Mouse (Mus musculus): ENCODE measurements around the gene Stac2. TPM values are rescaled to one million over a fixed set of nuclear protein-coding genes. Genes with fewer than 3 reads are reported as not detected.

The Stac2 gene
- polyA plus RNA-seq, 1 experiment from 2014 or later, result 0.86 TPM

DNA sequence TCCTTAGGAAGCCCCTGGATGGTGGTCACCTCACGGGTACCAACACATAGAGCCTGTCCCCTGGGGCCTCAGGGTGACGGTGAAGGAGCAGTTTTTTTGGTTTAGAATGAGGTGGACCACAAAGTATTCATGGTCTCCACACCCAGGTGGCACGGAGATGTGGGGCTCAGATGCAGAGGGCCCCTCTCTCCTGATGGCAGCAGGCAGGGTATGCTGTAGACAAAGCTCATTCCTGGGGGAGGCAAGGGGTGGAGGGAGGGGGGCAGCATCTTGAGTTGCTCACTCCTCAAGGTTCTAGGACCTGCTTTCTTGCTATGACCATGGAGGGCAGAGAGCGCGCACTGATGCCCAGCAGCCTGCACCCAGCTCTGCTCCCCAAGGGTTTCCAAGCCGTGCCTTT lies 51.3 kb downstream of the Stac2 start:
- Histone ChIP-seq H3K27me3 (ENCODE audit: control insufficient read depth, insufficient read depth, low read length) (peaks cover 4% of the 10 kb centered on the region), H3K9me3 (ENCODE audit: control insufficient read depth, low read length) (no peaks in the 10 kb centered on the region), H3K9ac (ENCODE audit: low read length) (no peak overlapping the region; the same call in 1 of the 2 replicates), H3K36me3 (ENCODE audit: control insufficient read depth, insufficient read depth, low read length) (no peaks in the 10 kb centered on the region; the same call in 1 of the 2 replicates), H3K27ac (ENCODE audit: low read depth, low read length) (no peak overlapping the region), H3K4me1 (replicated peaks; ENCODE audit: control insufficient read depth, insufficient read depth, low read length) (peaks cover 18% of the 10 kb centered on the region), H3K4me3 (ENCODE audit: low read depth, low read length) (no peak overlapping the region), H3K4me2 (ENCODE audit: low read depth, low read length, severe bottlenecking) (0 out of 2 replicates have a peak overlapping the region, but pooled peaks have one; percentile 15)
- no peak for ATAC-seq (replicated peaks; ENCODE audit: low FRiP score)
- DNase-seq (ENCODE audit: low spot score), result no peak
- 59% methylated on average over 6 of the region's 6 CpGs for WGBS

GRCm38 (mm10) chr11:98001351-98001824 lies 51.9 kb downstream of the Stac2 start:
- 32% methylated on average over 11 of the region's 11 CpGs for WGBS
- peaks cover 18% of the 10 kb centered on the region for H3K4me1 ChIP-seq (replicated peaks; ENCODE audit: control insufficient read depth, insufficient read depth, low read length)
- peaks cover 4% of the 10 kb centered on the region for H3K27me3 ChIP-seq (ENCODE audit: control insufficient read depth, insufficient read depth, low read length)
- no peaks in the 10 kb centered on the region; the same call in 1 of the 2 replicates for H3K36me3 ChIP-seq (ENCODE audit: control insufficient read depth, insufficient read depth, low read length)
- no peaks in the 10 kb centered on the region for H3K9me3 ChIP-seq (ENCODE audit: control insufficient read depth, low read length)
- no peak overlapping the region for H3K4me3 ChIP-seq (ENCODE audit: low read depth, low read length)
- H3K9ac ChIP-seq (ENCODE audit: low read length), result no peak overlapping the region
- no peak overlapping the region for H3K27ac ChIP-seq (ENCODE audit: low read depth, low read length)
- no peak overlapping the region for H3K4me2 ChIP-seq (ENCODE audit: low read depth, low read length, severe bottlenecking)
- DNase-seq (ENCODE audit: low spot score) (no peak), ATAC-seq (replicated peaks; ENCODE audit: low FRiP score) (no peak)

DNA sequence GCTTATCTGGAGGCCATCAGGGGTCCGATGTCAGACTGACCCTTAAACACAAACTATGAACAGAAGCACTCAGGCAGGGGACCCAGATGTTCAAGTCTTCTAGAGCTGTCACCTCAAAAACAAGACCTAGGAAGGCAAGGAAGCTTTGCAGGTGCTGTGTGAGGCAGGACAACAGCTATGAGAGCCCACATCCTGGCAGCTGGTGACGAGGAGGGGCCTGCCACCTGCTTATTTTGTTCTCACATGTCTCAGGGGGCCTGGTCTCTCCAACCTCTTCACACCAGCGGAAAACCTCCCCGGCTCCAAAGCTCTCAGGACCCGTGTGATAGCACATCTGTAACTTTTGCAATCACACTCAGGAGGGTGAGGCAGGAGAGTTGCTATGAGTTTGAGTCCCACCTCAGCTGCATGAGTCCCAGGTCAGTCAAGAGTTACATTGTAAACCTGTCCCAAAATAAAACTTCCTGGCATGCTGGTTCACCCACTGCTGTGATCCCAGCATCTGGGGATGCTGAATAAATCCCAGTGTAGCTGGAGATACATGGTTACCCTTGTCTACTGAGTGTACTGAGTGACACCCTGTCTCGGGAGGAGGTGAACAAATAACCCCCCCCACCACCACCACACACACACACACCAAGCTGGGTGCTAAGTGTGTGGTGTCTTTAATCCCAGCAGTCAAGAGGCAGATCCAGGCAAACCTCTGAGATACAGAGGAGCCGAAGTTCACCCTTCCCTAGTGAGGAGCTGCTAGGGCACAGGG lies 52.7 kb downstream of the Stac2 start:
- H3K4me3 ChIP-seq (ENCODE audit: low read depth, low read length), result no peak overlapping the region
- H3K9me3 ChIP-seq (ENCODE audit: control insufficient read depth, low read length), result no peaks in the 10 kb centered on the region
- H3K27ac ChIP-seq (ENCODE audit: low read depth, low read length), result no peak overlapping the region
- ATAC-seq (replicated peaks; ENCODE audit: low FRiP score), result no peak
- H3K4me1 ChIP-seq (replicated peaks; ENCODE audit: control insufficient read depth, insufficient read depth, low read length), result peaks cover 18% of the 10 kb centered on the region
- no peak overlapping the region for H3K4me2 ChIP-seq (ENCODE audit: low read depth, low read length, severe bottlenecking)
- no peaks in the 10 kb centered on the region; the same call in 1 of the 2 replicates for H3K36me3 ChIP-seq (ENCODE audit: control insufficient read depth, insufficient read depth, low read length)
- peaks cover 4% of the 10 kb centered on the region for H3K27me3 ChIP-seq (ENCODE audit: control insufficient read depth, insufficient read depth, low read length)
- 54% methylated on average over 7 of the region's 7 CpGs for WGBS
- H3K9ac ChIP-seq (ENCODE audit: low read length), result no peak overlapping the region
- DNase-seq (ENCODE audit: low spot score), result no peak

- H3K9me3 ChIP-seq (ENCODE audit: control insufficient read depth, low read length), result no peaks in the 10 kb centered on the region
- no peak overlapping the region for H3K4me2 ChIP-seq (ENCODE audit: low read depth, low read length, severe bottlenecking)
- H3K27me3 ChIP-seq (ENCODE audit: control insufficient read depth, insufficient read depth, low read length), result peaks cover 4% of the 10 kb centered on the region
- no peak overlapping the region for H3K27ac ChIP-seq (ENCODE audit: low read depth, low read length)
- no peak overlapping the region for H3K4me3 ChIP-seq (ENCODE audit: low read depth, low read length)
- H3K9ac ChIP-seq (ENCODE audit: low read length), result no peak overlapping the region
- peaks cover 20% of the 10 kb centered on the region for H3K4me1 ChIP-seq (replicated peaks; ENCODE audit: control insufficient read depth, insufficient read depth, low read length)
- no peaks in the 10 kb centered on the region; the same call in 1 of the 2 replicates for H3K36me3 ChIP-seq (ENCODE audit: control insufficient read depth, insufficient read depth, low read length)
- no peak for DNase-seq (ENCODE audit: low spot score)
- WGBS, result 73% methylated on average over 5 of the region's 5 CpGs
- ATAC-seq (replicated peaks; ENCODE audit: low FRiP score), result no peak
Observed at GRCm38 (mm10) chr11:97999748-98000147, 53.5 kb downstream of the Stac2 start.

DNA sequence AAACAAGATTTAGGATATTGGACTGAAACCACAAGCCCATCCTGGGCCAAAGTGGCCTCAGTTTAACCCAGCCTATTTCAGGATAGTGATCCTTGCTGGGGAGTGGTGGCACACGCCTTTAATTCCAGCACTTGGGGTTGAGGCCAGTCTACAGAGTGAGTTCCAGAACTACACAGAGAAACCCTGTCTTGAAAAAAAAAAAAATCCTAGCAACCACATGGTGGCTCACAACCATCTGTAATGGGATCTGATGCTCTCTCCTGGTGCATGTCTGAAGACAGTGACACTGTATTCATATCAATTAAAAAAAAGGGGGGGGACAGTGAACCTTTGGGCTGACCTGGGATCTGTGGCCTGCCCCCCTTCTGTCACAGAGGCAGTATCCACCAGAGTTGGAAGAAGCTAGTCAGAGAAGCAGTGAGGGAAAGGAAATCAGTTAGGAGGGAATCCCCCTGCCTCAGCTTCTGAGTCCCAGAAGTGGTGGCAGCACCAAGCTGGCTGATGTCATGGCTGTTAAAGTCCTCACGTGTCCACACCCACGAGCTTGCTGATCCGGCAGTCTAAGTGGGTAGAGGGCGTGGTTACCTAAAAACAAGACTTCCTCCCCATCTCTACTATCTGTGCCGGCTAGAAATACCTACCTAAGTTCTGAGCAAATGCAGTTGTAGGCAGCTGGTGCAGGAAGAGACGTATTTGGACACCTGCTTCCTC lies 54.2 kb downstream of the Stac2 start:
- no peak for ATAC-seq (replicated peaks; ENCODE audit: low FRiP score)
- Histone ChIP-seq H3K36me3 (ENCODE audit: control insufficient read depth, insufficient read depth, low read length) (no peaks in the 10 kb centered on the region), H3K27ac (ENCODE audit: low read depth, low read length) (no peak overlapping the region), H3K4me3 (ENCODE audit: low read depth, low read length) (no peak overlapping the region), H3K4me1 (replicated peaks; ENCODE audit: control insufficient read depth, insufficient read depth, low read length) (peaks cover 20% of the 10 kb centered on the region), H3K9ac (ENCODE audit: low read length) (no peak overlapping the region), H3K4me2 (ENCODE audit: low read depth, low read length, severe bottlenecking) (no peak overlapping the region), H3K9me3 (ENCODE audit: control insufficient read depth, low read length) (no peaks in the 10 kb centered on the region), H3K27me3 (ENCODE audit: control insufficient read depth, insufficient read depth, low read length) (peaks cover 4% of the 10 kb centered on the region)
- 76% methylated on average over 7 of the region's 7 CpGs for WGBS
- no peak for DNase-seq (ENCODE audit: low spot score)

DNA sequence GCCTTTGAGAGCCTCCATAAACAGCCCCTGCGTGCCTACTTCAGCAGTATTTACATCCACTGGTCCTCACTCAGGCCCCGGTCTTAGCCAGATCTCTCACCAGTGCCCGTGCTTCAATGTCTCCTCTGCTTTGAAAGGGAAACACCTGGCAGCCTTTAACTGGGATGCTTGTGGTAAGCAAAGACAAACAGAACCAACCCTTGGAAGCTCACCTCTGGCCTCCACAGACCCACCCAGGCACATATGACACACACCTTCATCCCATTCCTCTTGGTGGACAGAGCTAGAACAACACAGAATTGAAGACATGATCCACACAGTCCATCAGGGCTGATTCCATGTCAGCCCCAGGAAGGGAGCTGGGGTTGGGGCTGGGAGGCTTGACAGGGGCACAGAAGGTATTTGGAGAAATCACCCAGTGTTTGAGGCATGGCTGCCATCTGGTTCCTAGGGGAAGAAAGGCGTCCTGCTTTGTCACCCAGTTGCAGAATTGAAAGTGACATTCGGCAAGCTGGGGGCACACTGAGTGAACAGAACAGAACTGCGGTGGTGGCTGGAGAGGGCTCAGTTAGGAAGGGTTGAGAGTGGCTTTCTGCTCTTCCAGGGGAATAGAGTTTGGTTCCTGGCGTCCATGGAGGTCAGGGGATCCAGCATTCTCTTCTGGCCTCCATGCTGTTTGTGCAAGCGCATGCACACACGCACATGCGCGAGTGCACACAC lies 55.0 kb downstream of the Stac2 start:
- Histone ChIP-seq H3K4me2 (ENCODE audit: low read depth, low read length, severe bottlenecking) (no peak overlapping the region), H3K9me3 (ENCODE audit: control insufficient read depth, low read length) (no peaks in the 10 kb centered on the region), H3K27me3 (ENCODE audit: control insufficient read depth, insufficient read depth, low read length) (peaks cover 4% of the 10 kb centered on the region), H3K9ac (ENCODE audit: low read length) (no peak overlapping the region), H3K4me3 (ENCODE audit: low read depth, low read length) (no peak overlapping the region), H3K36me3 (ENCODE audit: control insufficient read depth, insufficient read depth, low read length) (no peaks in the 10 kb centered on the region), H3K27ac (ENCODE audit: low read depth, low read length) (no peak overlapping the region), H3K4me1 (replicated peaks; ENCODE audit: control insufficient read depth, insufficient read depth, low read length) (peaks cover 17% of the 10 kb centered on the region)
- 88% methylated on average over 11 of the region's 11 CpGs for WGBS
- DNase-seq (ENCODE audit: low spot score) (no peak), ATAC-seq (replicated peaks; ENCODE audit: low FRiP score) (no peak)

DNA sequence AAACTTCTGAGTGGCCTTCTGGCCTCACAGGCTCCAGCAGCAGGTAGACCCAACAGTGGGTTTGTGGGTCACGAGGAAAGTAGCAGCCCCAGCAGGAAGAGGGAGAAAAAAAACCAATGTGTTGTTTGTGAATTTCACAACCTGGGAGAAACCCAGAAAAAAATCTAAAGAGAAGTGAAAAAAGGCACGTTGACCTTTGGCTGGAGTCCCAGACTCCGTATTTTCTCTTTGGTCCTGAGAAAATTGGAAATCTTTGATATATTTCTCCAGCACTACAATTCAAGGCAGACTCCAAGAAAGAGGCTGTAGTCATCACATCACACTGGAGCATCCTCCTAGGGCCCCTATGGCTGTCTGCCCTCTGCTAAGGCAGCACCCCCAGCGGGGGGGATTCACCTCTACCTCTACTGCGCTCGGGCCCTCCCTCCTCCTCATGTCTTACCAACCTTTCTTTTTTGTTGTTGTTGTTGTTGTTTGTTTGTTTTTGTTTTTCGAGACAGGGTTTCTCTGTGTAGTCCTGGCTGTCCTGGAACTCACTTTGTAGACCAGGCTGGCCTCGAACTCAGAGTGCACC lies 55.8 kb downstream of the Stac2 start:
- H3K9ac ChIP-seq (ENCODE audit: low read length), result no peak overlapping the region
- ATAC-seq (replicated peaks; ENCODE audit: low FRiP score), result no peak
- H3K4me3 ChIP-seq (ENCODE audit: low read depth, low read length), result no peak overlapping the region
- peaks cover 4% of the 10 kb centered on the region for H3K27me3 ChIP-seq (ENCODE audit: control insufficient read depth, insufficient read depth, low read length)
- H3K9me3 ChIP-seq (ENCODE audit: control insufficient read depth, low read length), result no peaks in the 10 kb centered on the region
- H3K36me3 ChIP-seq (ENCODE audit: control insufficient read depth, insufficient read depth, low read length), result no peaks in the 10 kb centered on the region
- WGBS, result 82% methylated on average over 8 of the region's 8 CpGs
- H3K27ac ChIP-seq (ENCODE audit: low read depth, low read length), result no peak overlapping the region
- no peak overlapping the region for H3K4me2 ChIP-seq (ENCODE audit: low read depth, low read length, severe bottlenecking)
- peaks cover 9% of the 10 kb centered on the region for H3K4me1 ChIP-seq (replicated peaks; ENCODE audit: control insufficient read depth, insufficient read depth, low read length)
- no peak for DNase-seq (ENCODE audit: low spot score)

GRCm38 (mm10) chr11:97996691-97997090 lies 56.6 kb downstream of the Stac2 start:
- H3K4me2 ChIP-seq (ENCODE audit: low read depth, low read length, severe bottlenecking), result no peak overlapping the region
- DNase-seq (ENCODE audit: low spot score) (no peak), ATAC-seq (replicated peaks; ENCODE audit: low FRiP score) (no peak)
- WGBS, result 71% methylated on average over 1 of the region's 1 CpGs
- peaks cover 3% of the 10 kb centered on the region for H3K27me3 ChIP-seq (ENCODE audit: control insufficient read depth, insufficient read depth, low read length)
- H3K9me3 ChIP-seq (ENCODE audit: control insufficient read depth, low read length), result no peaks in the 10 kb centered on the region
- peaks cover 2% of the 10 kb centered on the region; the same call in 1 of the 2 replicates for H3K4me1 ChIP-seq (replicated peaks; ENCODE audit: control insufficient read depth, insufficient read depth, low read length)
- H3K36me3 ChIP-seq (ENCODE audit: control insufficient read depth, insufficient read depth, low read length), result no peaks in the 10 kb centered on the region
- H3K4me3 ChIP-seq (ENCODE audit: low read depth, low read length), result no peak overlapping the region
- no peak overlapping the region for H3K27ac ChIP-seq (ENCODE audit: low read depth, low read length)
- H3K9ac ChIP-seq (ENCODE audit: low read length), result no peak overlapping the region
